Mouse (Mus musculus) cerebellum, adult 9-11 months (tissue): ENCODE results near the gene Sema4d.
A peak's percentile ranks its signal among the peaks of the same experiment; 100 is the strongest.

ENCODE experiments used
- DNase-seq: peaks from one replicate; pipeline ENCODE4 v3.0.0; 2022

The Sema4d gene

GRCm38 (mm10) chr13:51752346-51753167 lies 41.0 kb downstream of the Sema4d start:
- peak; percentile 66 for DNase-seq

GRCm38 (mm10) chr13:51749578-51750345 lies 43.8 kb downstream of the Sema4d start:
- no peak for DNase-seq

GRCm38 (mm10) chr13:51748009-51748552 lies 45.5 kb downstream of the Sema4d start:
- DNase-seq = no peak

GRCm38 (mm10) chr13:51747069-51747468 lies 46.5 kb downstream of the Sema4d start:
- no peak for DNase-seq

- DNase-seq = no peak
These were observed 47.7 kb downstream of the Sema4d start for GRCm38 (mm10) chr13:51745862-51746261.

- no peak for DNase-seq
These were observed 49.7 kb downstream of the Sema4d start for GRCm38 (mm10) chr13:51743855-51744254.

- no peak for DNase-seq
These were observed 50.9 kb downstream of the Sema4d start for GRCm38 (mm10) chr13:51742551-51743052.

GRCm38 (mm10) chr13:51740776-51741175 lies 52.8 kb downstream of the Sema4d start:
- no peak for DNase-seq

GRCm38 (mm10) chr13:51739713-51740112 lies 53.8 kb downstream of the Sema4d start:
- DNase-seq = no peak

- no peak for DNase-seq
These were observed 54.9 kb downstream of the Sema4d start for GRCm38 (mm10) chr13:51738531-51739117.

GRCm38 (mm10) chr13:51737949-51738513 lies 55.5 kb downstream of the Sema4d start:
- no peak for DNase-seq

- DNase-seq = no peak
These were observed 56.3 kb downstream of the Sema4d start for GRCm38 (mm10) chr13:51737033-51737948.

GRCm38 (mm10) chr13:51736007-51736911 lies 57.3 kb downstream of the Sema4d start:
- DNase-seq = no peak

- DNase-seq = no peak
These were observed 59.0 kb downstream of the Sema4d start for GRCm38 (mm10) chr13:51734556-51734955.

- DNase-seq = no peak
These were observed 61.4 kb downstream of the Sema4d start for GRCm38 (mm10) chr13:51732097-51732664.

GRCm38 (mm10) chr13:51731474-51731873 lies 62.1 kb downstream of the Sema4d start:
- peak; percentile 93 for DNase-seq

GRCm38 (mm10) chr13:51729887-51730361 lies 63.6 kb downstream of the Sema4d start:
- DNase-seq = no peak

GRCm38 (mm10) chr13:51727364-51727763 lies 66.2 kb downstream of the Sema4d start:
- DNase-seq = no peak

- DNase-seq = peak; percentile 48
These were observed 67.5 kb downstream of the Sema4d start for GRCm38 (mm10) chr13:51725926-51726574.
